Mouse (Mus musculus) c-Kit-positive CD71-negative TER-119-negative erythroid progenitor cells, embryonic 14.5 days (primary cell): Measurements from ENCODE around the gene Als2cl.

Experiments used
- DNase-seq: peaks from one replicate; pipeline ENCODE4 v3.0.0-alpha.2; 2013; ENCODE audit warnings: low read depth

The Als2cl gene

DNA sequence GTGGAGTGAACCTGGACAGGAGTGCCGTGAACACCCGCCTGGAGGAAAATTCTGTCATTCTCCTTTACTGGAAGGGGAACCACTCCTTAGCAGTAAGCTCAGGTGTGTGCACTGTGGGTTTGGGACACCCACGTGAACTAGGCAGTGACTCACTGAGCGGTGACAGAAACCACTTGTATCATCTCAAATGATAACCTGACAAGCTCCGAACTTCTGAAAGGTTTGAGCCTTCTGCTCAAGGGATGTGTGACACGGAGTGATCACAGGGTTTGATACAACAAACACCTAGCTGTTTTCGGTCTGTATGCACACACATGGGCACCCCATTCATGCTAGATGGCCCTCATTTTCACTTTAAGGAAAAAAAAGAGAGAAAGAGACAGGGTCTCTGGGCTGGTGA, 37.1 kb downstream of the Als2cl start, which contains the start of gene Fam240a:
Fam240a (minus strand) TSS at position 76 of the 400 bp plus-strand sequence.
- DNase-seq = no peak

GRCm38 (mm10) chr9:110920665-110921419, 41.2 kb downstream of the Als2cl start:
- DNase-seq = no peak

- peak; percentile 48 for DNase-seq
Measured at GRCm38 (mm10) chr9:110922759-110923158, 43.1 kb downstream of the Als2cl start.

DNA sequence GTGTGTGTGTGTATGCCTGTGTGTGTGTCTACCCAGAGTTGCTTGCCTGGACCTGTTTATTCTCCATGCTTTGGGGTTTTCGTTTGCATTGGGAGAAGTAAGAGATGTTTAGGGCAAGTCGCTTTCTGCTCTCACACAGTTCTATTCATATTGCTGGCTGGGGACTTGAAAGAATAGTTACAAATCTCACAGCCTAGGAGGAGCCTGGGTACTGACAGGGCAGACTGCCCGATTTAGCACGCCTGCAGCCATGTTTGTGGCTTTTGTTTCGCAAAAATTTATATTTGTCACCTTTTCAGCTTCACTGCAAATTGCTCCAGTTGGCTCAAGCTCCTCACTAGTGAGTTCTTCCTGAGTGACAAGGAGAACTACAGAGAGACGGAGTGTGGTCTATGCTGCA, 51.9 kb downstream of the Als2cl start:
- no peak for DNase-seq

DNA sequence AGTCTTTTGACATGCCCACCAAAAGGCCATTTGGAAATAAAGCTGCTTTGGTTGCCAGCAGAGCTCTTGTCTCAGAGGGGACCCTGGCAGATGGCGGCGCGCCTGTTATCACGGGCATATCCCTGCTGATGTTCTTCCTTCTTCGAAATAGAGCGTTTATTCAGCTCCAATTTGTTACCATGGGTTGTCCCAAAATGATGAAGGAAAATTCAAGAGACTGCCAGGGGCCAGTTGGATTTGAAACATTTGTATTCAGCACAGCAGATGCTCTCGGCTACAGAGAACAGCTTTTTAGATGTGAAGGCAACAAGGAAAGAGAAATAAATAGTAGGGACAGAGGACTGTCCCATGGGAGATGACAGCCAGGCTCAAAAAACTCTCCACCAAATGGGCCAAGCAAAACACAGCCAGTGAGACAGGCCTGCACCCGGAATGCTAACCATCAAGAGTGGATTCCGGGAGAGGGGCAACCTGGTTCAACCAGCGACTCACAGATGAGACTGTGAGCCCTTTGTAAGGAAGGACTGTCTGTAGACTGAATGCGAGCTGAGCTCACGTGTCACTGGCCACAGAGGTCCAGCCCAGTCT, 54.3 kb downstream of the Als2cl start:
- DNase-seq = no peak

DNA sequence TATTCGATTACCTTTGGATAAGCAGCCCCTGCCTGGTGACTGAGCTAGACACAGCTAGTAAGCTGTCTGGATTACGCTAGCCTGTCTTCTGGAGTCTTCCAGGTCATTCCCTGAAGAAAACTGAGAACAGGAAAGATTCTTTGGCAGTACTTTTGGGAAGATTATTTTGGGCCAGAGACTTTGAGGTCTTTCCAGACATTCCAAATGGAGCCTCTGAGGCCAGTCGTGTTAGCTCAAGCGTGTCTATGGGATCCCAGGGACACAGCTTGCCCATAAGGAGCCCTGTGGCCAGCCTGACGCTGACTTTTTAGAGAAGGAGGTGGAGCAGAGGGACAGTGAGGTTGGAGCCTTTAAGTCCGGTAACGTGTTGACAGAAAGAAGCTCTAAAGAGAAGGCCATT, 56.3 kb downstream of the Als2cl start:
- no peak for DNase-seq

DNA sequence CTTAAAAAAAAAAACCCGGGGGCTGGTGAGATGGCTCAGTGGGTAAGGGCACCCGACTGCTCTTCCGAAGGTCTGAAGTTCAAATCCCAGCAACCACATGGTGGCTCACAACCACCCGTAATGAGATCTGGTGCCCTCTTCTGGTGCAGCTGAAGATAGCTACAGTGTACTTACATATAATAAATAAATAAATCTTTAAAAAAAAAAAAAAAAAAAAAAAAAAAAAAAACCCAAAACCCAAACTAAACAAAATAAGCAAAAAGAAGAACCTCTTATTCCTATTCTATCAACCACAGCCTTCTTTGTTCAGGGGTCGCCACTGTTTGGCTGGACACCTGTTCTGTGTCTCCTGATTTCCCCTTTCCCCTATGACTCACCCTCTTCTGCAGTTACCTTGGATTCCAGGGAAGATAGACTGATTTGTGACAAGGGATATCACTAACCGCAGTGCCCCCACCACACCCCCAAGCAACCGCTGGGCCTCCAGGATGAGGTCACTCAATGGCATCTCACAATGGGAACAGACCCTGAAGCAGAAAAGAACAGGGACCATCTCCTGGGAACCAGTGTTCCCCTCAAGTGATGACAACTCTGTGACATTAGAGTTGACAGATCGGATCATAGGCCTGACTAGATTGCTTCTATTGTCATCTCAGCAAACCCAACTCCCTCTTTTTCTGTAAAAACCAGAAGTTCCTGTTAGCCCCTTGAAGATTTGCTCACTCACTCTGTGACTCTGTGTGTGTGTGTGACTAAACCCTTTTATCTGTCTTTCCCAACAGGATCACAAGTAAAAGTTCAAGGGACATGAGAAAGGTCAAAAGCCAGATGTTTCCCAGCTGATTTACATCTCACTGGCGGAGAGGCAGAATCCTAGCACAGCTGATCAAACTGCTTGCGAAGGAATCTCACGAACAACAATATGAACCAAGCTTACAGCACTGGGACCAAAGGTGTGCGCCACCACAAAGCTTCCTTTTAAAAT, 58.1 kb downstream of the Als2cl start:
- DNase-seq = no peak

DNA sequence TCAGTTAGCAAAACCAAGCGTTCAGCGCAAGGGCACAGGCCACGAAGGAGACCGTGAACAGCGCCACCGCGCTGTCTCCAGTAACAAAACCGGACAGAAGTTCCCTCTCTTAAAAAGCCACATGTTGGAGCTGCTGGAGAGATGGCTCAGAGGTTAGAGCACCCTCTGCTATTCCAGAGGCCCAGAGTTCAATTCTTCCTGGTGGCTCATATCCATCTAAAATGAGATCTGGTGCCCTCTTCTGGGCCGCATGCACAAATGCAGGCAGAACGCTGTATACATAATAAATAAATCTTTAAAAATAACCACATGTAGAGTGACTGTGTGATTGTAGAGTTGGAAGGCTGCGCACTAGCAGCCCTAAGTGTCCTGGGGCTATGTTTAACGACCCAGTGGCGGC, 64.6 kb downstream of the Als2cl start:
- no peak for DNase-seq

DNA sequence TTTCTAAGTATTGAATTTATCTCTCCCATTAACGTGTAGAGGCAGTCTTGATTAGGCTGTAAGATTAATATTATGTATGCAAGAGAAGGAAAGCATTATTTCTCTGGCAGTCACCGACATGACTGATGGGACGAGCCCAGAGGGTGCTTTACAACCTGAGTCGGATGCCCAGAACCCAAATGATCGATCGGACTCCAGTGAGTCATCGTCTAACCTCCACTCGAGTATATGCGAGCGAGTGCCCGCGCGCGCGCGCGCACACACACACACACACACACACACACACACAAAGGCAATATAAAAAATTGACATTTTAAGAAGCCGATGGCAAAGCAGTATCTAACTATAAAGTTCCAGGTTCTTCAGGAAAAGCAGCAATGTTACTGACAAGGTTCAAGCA, 65.7 kb downstream of the Als2cl start:
- no peak for DNase-seq

GRCm38 (mm10) chr9:110945926-110946325, 66.3 kb downstream of the Als2cl start, which contains the start of gene Tdgf1:
Tdgf1 (minus strand) TSS chr9:110946158.
- DNase-seq = no peak

DNA sequence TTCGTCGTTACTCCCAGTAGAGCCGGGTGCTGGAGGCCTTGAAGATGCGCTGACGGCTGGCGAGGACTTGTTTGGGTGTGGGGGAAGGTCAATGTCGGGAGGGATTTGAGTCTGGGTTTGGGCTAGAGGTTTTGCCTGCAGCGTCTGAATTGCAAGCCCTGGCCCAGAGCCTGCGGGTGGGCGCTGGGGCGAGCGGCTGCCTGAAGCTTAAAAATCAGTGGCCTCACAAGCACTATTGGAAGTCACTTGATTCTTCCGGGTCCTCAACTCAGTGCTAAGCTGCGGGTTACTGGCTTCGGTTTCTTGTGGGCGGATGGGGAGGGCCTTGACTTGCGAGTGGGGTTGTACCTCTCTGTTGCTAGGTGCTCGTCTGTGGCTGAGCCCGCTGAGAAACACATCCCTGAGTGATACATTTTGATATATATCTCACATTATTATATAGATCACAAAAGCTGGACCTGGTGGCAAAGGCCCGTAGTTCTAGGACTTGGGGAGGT, 66.9 kb downstream of the Als2cl start:
- DNase-seq = no peak

DNA sequence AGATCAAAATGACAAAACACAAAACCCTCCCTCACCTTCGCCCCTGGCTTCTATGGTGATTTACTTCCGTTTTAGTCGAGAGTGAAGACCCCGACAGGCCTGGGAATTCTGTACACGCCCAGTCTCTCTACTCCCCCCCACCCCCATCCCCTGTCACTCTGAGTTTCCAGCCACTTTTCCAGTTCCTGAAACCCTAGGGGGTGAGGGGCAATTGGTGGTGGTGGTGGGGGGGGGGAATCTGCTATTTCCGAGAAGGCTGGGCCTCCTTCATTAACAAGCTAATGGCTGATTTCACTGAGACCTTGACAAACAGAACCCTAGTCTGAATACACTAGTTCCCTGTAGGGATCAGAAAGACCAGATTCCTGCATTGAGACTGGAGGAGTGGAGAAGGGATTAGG, 67.6 kb downstream of the Als2cl start:
- no peak for DNase-seq

GRCm38 (mm10) chr9:110947900-110948299, 68.2 kb downstream of the Als2cl start:
- no peak for DNase-seq

DNA sequence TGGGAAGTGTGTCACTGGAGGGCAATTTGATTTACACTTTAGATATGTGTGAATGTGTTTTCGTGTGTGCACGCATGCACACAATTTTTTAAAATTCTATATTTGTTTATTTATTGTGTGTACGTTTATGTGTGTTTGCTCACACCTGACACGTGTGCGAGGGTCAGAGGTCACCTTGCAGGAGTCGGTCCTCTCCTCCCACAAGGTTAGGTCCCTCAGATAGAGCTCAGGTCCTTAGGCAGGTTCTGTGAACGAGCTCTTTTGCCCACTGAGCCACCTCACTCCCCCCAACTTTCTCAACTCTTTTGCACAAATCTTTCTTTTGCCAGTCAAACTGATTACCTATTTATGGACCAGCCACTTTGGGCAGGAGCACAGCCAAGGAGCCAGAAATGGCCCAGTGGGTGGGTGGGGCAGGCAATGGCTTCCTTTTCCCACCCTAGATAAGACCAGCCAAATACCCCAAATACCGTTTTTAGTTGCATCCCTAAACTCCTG, 69.2 kb downstream of the Als2cl start:
- DNase-seq = no peak

DNA sequence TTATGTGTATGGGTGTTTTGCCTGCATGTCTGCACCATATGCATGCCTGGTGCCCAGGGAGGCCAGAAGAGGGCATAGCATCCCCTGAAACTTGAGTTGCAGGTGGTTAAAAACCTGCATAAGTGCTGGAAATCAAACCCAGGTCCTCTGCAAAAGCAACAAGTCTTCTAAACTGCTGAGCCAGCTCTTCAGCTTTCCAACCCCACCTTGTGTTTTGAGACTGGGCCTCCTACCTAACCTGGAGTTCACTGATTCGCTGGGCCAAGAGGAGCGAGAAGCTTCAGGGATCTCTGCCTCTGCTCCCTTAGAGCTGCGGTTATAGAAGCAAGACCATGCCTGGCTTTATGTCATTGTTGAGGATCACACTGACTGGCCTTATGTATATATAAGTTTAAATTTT, 70.4 kb downstream of the Als2cl start:
- no peak for DNase-seq
